Mouse (Mus musculus): ENCODE data around the gene Gm21900.
"Not testable (repeated sequence)": the region's sequence is repeated elsewhere in the genome, so short reads cannot be mapped to it uniquely, and the experiment has no call there.

The Gm21900 gene

DNA sequence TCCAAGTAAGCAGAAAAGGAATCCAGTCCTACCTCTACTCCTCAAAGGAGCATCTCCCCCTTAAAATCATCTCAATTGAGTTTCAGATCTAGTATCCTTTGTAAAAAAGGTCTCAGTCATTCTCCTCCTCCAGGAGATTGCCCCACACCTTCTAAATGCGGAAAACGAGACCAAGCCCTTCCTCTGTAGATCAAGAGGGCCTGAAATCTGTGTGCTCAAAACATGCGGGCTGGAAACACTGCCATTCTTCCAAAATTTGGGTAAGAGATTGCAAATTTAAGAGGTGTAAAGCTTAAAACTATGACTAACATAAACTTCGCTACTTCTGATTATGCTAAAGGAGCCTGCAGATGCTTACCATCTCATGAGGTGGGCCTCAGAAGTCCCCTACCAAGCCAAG, at the start of gene Gm21900:
Gene Gm21900, plus strand, starts transcription at position 301 of the 400 bp plus-strand sequence.
- not testable (repeated sequence) for DNase-seq (ENCODE audit: low read depth, low spot score)

- not testable (repeated sequence) for DNase-seq (ENCODE audit: low read depth, low spot score)
Measured at GRCm38 (mm10) chrY:10643516-10643915, 27.4 kb downstream of the Gm21900 start.

Data from brain, embryonic 18.5 days (tissue).